Mouse (Mus musculus): ENCODE results near the gene Tmtc1.

GRCm38 (mm10) chr6:148441871-148442270 is 2.3 kb downstream of the Tmtc1 start:
- TF ChIP-seq HCFC1 (IDR thresholded peaks at IDR 0.05; ENCODE audit: borderline replicate concordance, insufficient read depth, low read length), result no peak
- no peak for TF ChIP-seq ZC3H11A (IDR thresholded peaks at IDR 0.05; ENCODE audit: borderline replicate concordance, low read depth, low read length)
- no peak for TF ChIP-seq ZNF384 (IDR thresholded peaks at IDR 0.05; ENCODE audit: low read depth, low read length)
- TF ChIP-seq CHD2 (IDR thresholded peaks at IDR 0.05; ENCODE audit: low read depth, low read length), result no peak

Data from ES-E14 (cell line).